Mouse (Mus musculus): ENCODE measurements around the gene Crybg1.
A peak's percentile ranks its signal among the peaks of the same experiment; 100 is the strongest.
"Not testable (repeated sequence)": the region's sequence is repeated elsewhere in the genome, so short reads cannot be mapped to it uniquely, and the experiment has no call there.

Crybg1 gene

GRCm38 (mm10) chr10:43964943-43965342 is 183.7 kb downstream of the Crybg1 start:
- DNase-seq (ENCODE audit: low spot score), result no peak

DNA sequence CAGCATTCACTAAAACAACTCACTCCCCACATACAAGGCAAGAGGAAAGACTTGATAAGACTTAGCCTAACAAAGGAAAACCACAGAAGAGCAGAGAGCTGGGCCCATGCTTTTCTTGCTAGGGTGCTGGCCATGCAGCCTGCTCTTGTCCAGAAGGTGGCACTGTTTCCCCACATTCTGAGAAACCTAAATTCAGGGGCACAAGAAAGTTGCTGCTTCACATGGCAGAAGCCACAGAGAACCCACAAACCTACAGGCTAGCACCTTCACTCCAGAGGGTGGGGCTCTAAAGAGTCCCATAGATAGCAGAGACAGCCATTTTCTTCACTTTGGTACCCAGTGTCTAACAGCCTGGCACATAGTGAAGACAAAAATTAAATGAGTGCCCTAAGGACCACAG is 194.7 kb downstream of the Crybg1 start:
- peak; percentile 42 for DNase-seq (ENCODE audit: low spot score)

DNA sequence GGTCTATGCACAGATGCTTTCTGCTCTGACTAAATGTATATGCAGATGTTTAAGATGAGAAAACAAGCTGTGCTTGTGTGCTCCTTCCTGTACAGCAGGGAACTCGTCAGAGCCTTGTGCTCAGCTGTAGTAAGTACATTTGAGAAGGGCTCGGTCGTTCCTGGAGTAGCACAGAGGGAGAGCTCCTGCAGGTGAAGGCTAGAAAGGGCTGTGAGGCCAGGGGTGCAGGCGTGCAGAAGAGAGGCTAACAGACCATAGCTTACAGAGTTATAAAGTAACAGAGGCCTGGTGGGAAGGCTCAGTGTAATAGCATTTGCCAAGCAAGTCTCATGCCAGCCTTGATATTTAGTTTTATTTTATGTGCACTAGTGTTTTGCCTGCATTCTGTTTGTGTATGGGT is 203.2 kb downstream of the Crybg1 start:
- DNase-seq (ENCODE audit: low spot score), result no peak

DNA sequence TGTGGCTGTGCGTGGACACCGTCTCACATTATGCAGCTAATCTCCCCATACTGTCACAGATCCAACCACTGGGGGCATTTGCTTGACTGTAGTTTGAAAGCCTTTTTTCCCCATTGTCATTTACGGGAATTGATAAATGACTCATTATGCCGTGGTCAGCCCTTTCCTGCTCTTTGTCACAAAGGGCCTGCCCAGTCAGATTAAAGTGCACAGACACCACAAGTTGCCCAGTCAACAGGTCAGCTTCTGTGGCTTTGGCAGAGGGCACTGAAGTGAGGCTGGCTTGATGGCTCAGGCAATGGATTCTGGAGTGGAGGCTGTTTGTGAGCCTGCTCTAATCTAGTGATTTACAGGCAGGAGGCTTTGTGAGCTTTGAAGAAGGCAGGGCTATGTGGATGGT is 204.9 kb downstream of the Crybg1 start:
- no peak for DNase-seq (ENCODE audit: low spot score)

- no peak for DNase-seq (ENCODE audit: low spot score)
These were observed 209.5 kb downstream of the Crybg1 start for GRCm38 (mm10) chr10:43939136-43939662.

GRCm38 (mm10) chr10:43928596-43928995 is 220.1 kb downstream of the Crybg1 start:
- DNase-seq (ENCODE audit: low spot score), result no peak

GRCm38 (mm10) chr10:43927736-43928135 is 220.9 kb downstream of the Crybg1 start:
- DNase-seq (ENCODE audit: low spot score), result no peak

DNA sequence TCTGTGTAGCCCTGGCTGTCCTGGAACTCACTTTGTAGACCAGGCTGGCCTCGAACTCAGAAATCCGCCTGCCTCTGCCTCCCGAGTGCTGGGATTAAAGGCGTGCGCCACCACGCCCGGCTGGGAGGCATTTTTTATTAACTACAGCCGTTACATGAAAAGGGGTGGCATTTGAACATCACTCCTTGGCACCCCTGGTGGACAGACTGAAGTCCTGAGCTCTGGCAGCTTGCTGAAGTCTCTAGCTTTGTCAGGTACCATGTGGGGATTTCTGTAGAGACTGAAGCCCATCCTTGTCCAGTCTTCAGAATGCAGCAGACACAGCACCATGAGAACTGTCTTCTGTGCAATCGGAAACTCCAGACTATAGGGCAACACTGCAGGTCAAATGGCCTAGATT is 222.9 kb downstream of the Crybg1 start:
- DNase-seq (ENCODE audit: low spot score), result not testable (repeated sequence)

DNA sequence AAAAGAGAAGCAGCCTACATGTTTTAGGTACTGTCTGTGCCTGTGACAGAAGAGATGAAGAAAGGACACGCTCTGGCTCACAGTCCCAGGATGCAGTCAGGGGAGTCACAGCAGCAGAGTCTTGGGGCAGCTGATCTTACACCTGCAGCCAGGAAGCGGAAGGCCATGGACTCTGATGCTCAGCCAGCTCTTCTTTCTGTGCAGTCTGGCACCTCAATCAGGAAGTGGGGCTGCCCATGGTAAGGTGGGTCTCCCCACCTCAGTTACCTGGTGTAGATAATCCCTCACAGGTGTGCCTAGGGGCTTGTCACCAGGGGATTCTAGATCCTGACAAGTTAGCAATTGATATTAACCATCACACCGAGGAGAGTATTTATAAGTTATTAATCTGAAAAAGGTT is 225.6 kb downstream of the Crybg1 start:
- no peak for DNase-seq (ENCODE audit: low spot score)

GRCm38 (mm10) chr10:43918696-43919608 is 229.7 kb downstream of the Crybg1 start:
- peak; percentile 83 for DNase-seq (ENCODE audit: low spot score)

GRCm38 (mm10) chr10:43916737-43917136 is 231.9 kb downstream of the Crybg1 start:
- no peak for DNase-seq (ENCODE audit: low spot score)

- no peak for DNase-seq (ENCODE audit: low spot score)
These were observed 232.5 kb downstream of the Crybg1 start for GRCm38 (mm10) chr10:43916181-43916580.

DNA sequence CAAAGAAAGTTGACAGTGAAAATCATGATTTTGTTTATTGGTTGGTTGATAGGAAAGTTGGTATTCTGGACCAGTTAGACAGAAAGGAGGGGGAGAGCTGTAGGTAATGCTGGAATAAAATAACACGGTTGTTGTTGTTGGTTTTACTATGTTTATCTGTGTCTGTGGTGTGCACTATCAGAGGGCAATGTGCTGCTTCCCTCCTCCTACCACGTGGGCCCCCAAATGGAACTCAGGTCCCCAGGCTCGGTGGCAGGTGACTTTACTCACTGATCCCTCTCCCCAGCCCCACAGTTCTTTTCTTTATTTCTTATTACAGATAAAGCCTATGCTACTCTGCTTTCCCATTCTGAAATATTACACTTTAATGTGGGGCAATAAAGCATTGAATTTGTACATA is 236.4 kb downstream of the Crybg1 start:
- no peak for DNase-seq (ENCODE audit: low spot score)

GRCm38 (mm10) chr10:43910873-43911142 is 237.8 kb downstream of the Crybg1 start:
- DNase-seq (ENCODE audit: low spot score), result no peak

- no peak for DNase-seq (ENCODE audit: low spot score)
These were observed 238.4 kb downstream of the Crybg1 start for GRCm38 (mm10) chr10:43910032-43910872.

DNA sequence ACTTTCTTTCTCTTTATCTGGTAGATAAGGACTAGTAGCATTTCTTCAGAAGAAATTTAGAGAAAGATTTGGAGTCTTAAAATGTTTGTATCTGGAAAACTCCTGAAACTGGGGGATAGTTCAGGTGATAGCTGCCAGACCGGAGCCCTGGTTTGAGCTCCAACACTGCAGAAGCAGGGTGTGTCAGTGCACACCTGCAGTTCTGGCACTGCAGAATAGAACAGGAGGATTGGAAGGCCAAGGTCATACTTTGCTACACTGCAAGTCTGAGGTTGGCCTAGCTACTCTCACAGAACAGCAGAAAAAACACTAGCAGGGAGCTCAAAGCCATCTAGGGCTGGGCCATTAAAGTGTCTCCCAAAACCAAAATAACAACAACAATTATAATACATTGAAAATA is 244.1 kb downstream of the Crybg1 start:
- no peak for DNase-seq (ENCODE audit: low spot score)

- DNase-seq (ENCODE audit: low spot score), result peak; percentile 92
These were observed 247.0 kb downstream of the Crybg1 start, which contains the start of the genes Qrsl1 and Rtn4ip1 for GRCm38 (mm10) chr10:43901578-43902194. Qrsl1 (minus strand) TSS chr10:43901745. Rtn4ip1 (plus strand) TSS chr10:43901807.

DNA sequence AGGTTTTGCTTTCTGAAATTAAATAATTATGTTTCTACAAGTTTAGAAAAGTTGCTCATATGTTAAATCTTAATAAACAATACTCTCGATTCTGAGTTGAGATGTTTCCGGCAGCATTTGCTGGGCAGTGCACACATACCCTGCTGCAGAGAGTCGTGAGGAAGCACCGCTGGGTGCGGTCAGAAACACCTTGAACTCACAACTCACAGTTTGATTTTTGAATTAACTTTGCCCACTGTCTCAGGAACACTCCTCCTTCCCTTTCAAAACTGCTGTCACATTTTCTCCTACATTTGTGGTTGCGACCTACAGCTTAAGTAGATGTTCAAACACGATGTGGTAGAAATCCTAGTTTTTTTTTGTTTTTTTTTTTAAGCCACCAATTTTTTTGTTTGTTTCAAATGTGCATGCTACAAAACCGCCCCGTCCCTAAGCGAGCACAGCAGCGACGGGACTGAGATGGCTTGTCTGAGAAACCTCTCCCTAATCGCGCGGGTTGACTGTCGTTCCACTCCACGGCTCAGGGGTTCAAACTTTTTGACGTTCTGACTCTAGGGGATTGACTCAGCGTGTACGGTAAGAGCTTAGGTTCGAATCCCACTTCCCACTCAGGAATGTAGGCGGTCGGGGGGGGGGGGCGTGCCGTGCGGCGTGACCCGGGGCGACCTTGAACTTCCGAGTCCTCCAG is 247.6 kb downstream of the Crybg1 start:
- no peak for DNase-seq (ENCODE audit: low spot score)

Measured in urinary bladder, postnatal 25 days (tissue).